Mouse (Mus musculus) CH12.LX (cell line): ENCODE results near the gene Lipt2.

Experiments used
- CTCF ChIP-seq, 2 experiments: IDR thresholded peaks in 1 of 2; conservative IDR thresholded peaks in 1 of 2; 2 replicates each; pipeline ENCODE4 v1.5.1; 2011 to 2012; ENCODE audit warnings: low read depth in 2 of 2, low read length in 2 of 2, improper control_type of control experiment in 1 of 2, inconsistent platforms in 1 of 2, mild to moderate bottlenecking in 1 of 2, moderate library complexity in 1 of 2
- MAX ChIP-seq: IDR thresholded peaks from 2 replicates; pipeline ENCODE4 v1.6.1; 2011; ENCODE audit warnings: low read length, improper control_type of control experiment
- NELFE ChIP-seq: IDR thresholded peaks from 2 replicates; pipeline ENCODE4 v1.6.1; 2011; ENCODE audit warnings: low read depth, low read length, improper control_type of control experiment
- POLR2A ChIP-seq: IDR thresholded peaks from 2 replicates; pipeline ENCODE4 v1.6.1; 2011; ENCODE audit warnings: low read depth, mild to moderate bottlenecking, improper control_type of control experiment, low read length
- TBP ChIP-seq: conservative IDR thresholded peaks from 2 replicates; pipeline ENCODE4 v1.6.1; 2011; ENCODE audit warnings: low read depth, low read length, improper control_type of control experiment
- USF2 ChIP-seq: conservative IDR thresholded peaks from 2 replicates; pipeline ENCODE4 v1.6.1; 2011; ENCODE audit warnings: low read depth, low read length, improper control_type of control experiment
- ZKSCAN1 ChIP-seq: IDR thresholded peaks from 2 replicates; pipeline ENCODE4 v1.6.1; 2012; ENCODE audit warnings: low read depth, inconsistent platforms, low read length, improper control_type of control experiment, borderline replicate concordance
- ZNF384 ChIP-seq: IDR thresholded peaks from 2 replicates; pipeline ENCODE4 v1.6.1; 2012; ENCODE audit warnings: low read depth, low read length, improper control_type of control experiment, inconsistent platforms

DNA sequence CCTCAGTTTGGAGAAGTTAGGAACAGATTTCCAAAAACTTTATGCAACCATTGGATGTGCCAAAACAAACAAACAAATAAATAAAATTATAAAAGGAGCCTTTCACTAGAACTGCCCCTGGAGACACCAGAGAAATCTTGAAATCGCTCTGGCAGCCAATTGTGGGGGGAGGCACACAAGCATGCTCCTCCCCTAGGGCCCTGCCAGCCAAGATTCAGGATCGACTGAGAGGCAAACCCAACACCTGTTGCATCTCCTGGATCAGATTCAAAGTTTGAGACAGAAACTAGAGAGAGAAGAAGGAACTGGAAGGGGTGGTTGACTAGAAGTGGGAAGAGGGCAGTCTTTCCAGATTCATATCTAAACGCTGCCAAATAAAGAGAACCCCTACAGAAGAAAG lies 44.5 kb downstream of the Lipt2 start:
- TF ChIP-seq USF2, result no peak
- no peak for TF ChIP-seq ZNF384
- TF ChIP-seq NELFE, result no peak
- TF ChIP-seq CTCF (conservative IDR thresholded peaks at IDR 0.05 in 1 of 2, IDR thresholded peaks at IDR 0.05 in 1 of 2; ENCODE audit: low read depth in 2 of 2, low read length in 2 of 2), result no peak
- TF ChIP-seq POLR2A, result no peak
- TF ChIP-seq MAX, result no peak
- TF ChIP-seq ZKSCAN1, result no peak
- TF ChIP-seq TBP, result no peak
